Mouse (Mus musculus): ENCODE measurements at regions not wholly inside any gene's neighbourhood (a gene's known extent, or its start where the extent isn't known, plus 50 kb on each side); places are given as distances from the start of the nearest gene placed in this dataset.
A peak's percentile ranks its signal among the peaks of the same experiment; 100 is the strongest.

DNA sequence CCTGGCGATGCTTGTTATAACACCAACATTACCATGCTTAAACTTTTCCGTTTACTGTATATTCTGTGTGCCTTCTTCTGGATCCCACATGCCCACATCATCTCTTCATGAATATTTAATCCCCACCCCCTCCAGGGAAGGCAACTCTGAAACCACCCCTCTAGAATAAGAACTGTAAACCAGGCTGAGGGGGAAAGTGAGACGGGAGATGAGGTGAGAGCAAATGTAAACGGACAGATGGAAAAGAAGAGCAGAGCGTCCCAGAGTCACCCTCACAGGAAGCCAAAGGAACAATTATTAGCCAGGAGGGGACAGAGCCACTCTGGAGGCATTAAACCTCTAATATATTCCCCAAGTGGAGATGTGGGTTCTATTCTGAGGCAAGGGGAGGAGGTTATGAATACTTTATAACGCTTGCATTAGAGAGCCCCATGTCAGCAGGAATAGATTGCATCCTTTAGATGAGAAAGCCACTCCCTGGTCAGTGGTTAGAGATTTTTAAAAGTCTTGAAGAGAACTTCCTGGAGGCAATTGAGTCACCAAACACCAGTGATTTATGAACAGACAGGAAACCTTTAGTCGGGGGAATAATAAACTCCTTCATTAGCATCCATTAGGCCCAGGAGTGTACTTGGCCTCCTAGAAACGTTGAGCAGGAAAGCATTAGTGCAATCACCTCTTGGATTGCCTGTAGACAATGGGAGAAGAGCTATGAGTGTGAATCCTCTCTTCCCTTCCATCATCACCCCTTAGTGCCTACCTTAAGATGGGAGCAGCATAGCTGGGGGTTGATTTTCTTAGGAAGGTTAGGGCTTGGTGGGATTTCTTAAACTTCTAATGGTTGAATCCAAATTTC, 220.1 kb downstream of the Elavl2 start:
- no peak overlapping the region for H3K4me3 ChIP-seq
- no peak overlapping the region for H3K9ac ChIP-seq
- 75% methylated on average over 8 of the region's 8 CpGs for WGBS
- ATAC-seq (ENCODE audit: insufficient number of reproducible peaks, low FRiP score): no peak
- no peak overlapping the region for H3K4me2 ChIP-seq
- no peaks in the 10 kb centered on the region for H3K9me3 ChIP-seq (replicated peaks)
- H3K4me1 ChIP-seq (replicated peaks): no peaks in the 10 kb centered on the region
- H3K36me3 ChIP-seq: no peaks in the 10 kb centered on the region
- H3K27me3 ChIP-seq (replicated peaks): no peaks in the 10 kb centered on the region
- no peak overlapping the region for H3K27ac ChIP-seq (ENCODE audit: poor library complexity, severe bottlenecking)

DNA sequence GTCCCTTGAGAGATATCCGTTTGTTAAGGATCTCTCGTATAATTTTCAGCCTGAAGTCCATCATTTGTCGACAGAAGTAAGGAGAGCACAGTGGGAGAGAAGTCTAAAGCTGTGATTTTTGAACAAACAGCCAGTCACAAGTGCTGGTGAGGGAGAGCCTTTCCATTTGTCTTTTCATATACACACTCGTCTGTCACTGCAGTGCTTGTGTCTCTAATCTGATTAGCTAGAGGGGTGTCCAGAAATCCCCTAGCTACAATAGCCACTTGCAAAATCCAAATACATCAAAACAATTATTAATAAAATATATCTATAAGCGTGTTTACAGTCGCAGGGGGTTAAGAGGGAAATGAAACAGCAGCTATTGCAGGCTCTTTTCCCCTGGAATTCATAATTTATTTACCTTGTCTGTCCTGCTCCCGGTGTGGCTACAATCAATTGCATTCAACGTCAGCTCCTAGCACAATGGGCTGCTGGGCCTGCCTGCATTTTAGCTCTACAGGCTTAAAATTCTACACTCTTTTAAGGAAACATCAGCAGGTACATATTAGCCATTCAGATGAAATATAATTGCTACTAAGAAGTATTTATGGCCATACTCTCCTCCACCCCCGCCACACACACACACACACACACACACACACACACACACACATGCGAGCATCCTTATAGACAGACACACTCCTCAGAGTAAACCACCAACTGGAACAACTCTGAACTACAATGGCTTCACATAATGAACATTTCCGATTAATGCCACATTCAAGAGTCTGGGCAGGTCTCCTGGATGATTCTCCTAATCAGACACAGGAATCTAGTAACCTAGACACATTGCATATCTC, 236.1 kb downstream of the Elavl2 start:
- no peak overlapping the region for H3K27ac ChIP-seq (ENCODE audit: poor library complexity, severe bottlenecking)
- no peaks in the 10 kb centered on the region for H3K9me3 ChIP-seq (replicated peaks)
- no peak overlapping the region for H3K4me2 ChIP-seq
- 73% methylated on average over 11 of the region's 11 CpGs for WGBS
- no peak for ATAC-seq (ENCODE audit: insufficient number of reproducible peaks, low FRiP score)
- no peaks in the 10 kb centered on the region for H3K27me3 ChIP-seq (replicated peaks)
- H3K4me3 ChIP-seq: no peak overlapping the region
- no peaks in the 10 kb centered on the region for H3K36me3 ChIP-seq
- no peak overlapping the region for H3K9ac ChIP-seq
- no peaks in the 10 kb centered on the region for H3K4me1 ChIP-seq (replicated peaks)

DNA sequence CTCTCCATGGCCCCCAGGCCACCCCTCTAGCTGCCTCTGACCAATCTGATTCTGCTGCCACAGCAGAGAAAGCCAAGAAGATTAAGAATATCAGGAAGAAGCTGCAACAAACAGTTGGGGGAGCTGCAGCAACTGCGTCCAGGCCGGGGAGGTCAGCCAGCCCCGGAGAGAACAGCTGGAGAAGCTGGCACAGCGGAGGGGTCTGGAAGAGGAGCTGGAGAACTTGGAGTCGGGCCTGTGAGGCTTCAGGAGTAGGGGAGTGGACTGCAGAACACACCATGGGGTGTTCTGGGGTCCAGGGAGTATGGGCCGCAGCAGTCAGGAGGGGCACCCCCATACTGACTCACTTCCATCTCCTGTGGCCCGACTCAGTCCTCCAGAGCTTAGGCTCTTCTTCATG, 243.5 kb downstream of the Elavl2 start:
- no peaks in the 10 kb centered on the region for H3K9me3 ChIP-seq (replicated peaks)
- no peaks in the 10 kb centered on the region for H3K36me3 ChIP-seq
- H3K4me3 ChIP-seq: no peak overlapping the region
- ATAC-seq (ENCODE audit: insufficient number of reproducible peaks, low FRiP score): no peak
- H3K27ac ChIP-seq (ENCODE audit: poor library complexity, severe bottlenecking): no peak overlapping the region
- WGBS: 49% methylated on average over 7 of the region's 7 CpGs
- H3K27me3 ChIP-seq (replicated peaks): no peaks in the 10 kb centered on the region
- H3K4me2 ChIP-seq: no peak overlapping the region
- H3K4me1 ChIP-seq (replicated peaks): no peaks in the 10 kb centered on the region
- H3K9ac ChIP-seq: no peak overlapping the region

DNA sequence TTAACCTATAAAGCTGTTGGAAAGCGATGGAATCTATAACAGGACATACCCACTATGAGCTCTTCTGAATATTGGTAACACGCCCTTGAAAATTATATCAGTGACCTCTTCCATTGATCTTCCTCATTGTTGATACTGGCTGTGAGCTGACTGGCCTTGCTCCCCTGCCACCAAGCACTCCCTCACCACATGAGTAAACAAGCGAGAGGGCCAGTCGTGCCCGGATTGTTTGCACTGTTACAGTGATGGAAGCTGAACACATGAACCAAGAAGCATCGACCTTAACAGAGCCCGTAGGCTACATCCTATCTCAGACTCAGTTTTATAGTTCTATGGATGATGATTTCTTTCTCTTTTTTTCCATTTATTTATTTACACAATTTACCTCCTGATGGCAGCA, 255.9 kb downstream of the Elavl2 start:
- Histone ChIP-seq H3K4me3 (no peak overlapping the region), H3K4me1 (replicated peaks) (no peaks in the 10 kb centered on the region), H3K36me3 (no peaks in the 10 kb centered on the region), H3K27me3 (replicated peaks) (no peaks in the 10 kb centered on the region), H3K9me3 (replicated peaks) (no peaks in the 10 kb centered on the region), H3K4me2 (no peak overlapping the region), H3K9ac (no peak overlapping the region), H3K27ac (ENCODE audit: poor library complexity, severe bottlenecking) (no peak overlapping the region)
- ATAC-seq (ENCODE audit: insufficient number of reproducible peaks, low FRiP score): no peak
- 72% methylated on average over 7 of the region's 7 CpGs for WGBS

DNA sequence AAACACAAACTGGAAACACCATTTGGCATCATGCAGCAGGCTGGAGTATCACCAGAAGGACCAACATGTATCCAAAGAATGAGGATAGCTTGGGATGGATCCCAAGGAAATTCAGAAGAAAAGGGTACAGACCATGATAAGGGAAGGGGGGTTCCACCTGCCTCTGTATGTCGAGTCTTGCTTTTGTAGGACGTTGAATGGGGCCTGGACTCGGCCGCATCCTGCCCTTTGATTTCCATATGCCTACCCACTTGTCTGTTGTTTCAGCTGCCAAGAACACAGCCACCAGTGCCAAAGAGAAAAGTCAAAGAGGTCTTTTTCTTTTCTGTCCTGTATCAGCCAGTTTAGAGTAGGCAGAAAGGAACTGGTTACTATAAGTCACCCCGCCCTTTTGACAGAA, 256.7 kb downstream of the Elavl2 start:
- H3K4me2 ChIP-seq: no peak overlapping the region
- H3K36me3 ChIP-seq: no peaks in the 10 kb centered on the region
- WGBS: 78% methylated on average over 5 of the region's 5 CpGs
- H3K4me1 ChIP-seq (replicated peaks): no peaks in the 10 kb centered on the region
- no peak overlapping the region for H3K27ac ChIP-seq (ENCODE audit: poor library complexity, severe bottlenecking)
- H3K9me3 ChIP-seq (replicated peaks): no peaks in the 10 kb centered on the region
- no peak for ATAC-seq (ENCODE audit: insufficient number of reproducible peaks, low FRiP score)
- H3K27me3 ChIP-seq (replicated peaks): no peaks in the 10 kb centered on the region
- H3K9ac ChIP-seq: no peak overlapping the region
- no peak overlapping the region for H3K4me3 ChIP-seq

DNA sequence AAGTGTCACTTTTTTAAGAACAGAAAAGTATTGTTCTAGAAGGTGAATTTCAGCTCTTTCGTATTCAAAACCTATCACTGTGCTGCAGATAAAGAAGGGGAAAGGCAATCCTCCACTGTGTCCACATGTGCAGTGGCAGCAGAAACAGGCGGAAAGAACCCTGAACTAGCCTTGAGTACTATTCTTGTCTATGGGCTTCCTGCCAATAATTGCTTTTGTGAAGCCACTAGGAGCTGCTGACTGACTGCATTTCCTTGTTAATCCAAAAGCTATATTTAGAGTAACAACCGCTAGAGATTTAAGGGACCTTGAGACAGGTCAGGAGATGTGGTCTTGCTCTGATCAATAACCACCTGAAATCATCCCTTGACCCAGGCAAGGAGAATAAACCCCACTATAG, 265.3 kb downstream of the Elavl2 start:
- H3K4me2 ChIP-seq: no peak overlapping the region
- WGBS: 21% methylated on average over 3 of the region's 3 CpGs
- peaks cover 9% of the 10 kb centered on the region; the same call in 1 of the 2 replicates for H3K4me1 ChIP-seq (replicated peaks)
- no peaks in the 10 kb centered on the region for H3K27me3 ChIP-seq (replicated peaks)
- H3K27ac ChIP-seq (ENCODE audit: poor library complexity, severe bottlenecking): no peak overlapping the region
- H3K4me3 ChIP-seq: no peak overlapping the region
- no peaks in the 10 kb centered on the region for H3K9me3 ChIP-seq (replicated peaks)
- H3K36me3 ChIP-seq: no peaks in the 10 kb centered on the region
- ATAC-seq (ENCODE audit: insufficient number of reproducible peaks, low FRiP score): peak; percentile 72; the same call in 1 of the 2 replicates
- no peak overlapping the region for H3K9ac ChIP-seq

DNA sequence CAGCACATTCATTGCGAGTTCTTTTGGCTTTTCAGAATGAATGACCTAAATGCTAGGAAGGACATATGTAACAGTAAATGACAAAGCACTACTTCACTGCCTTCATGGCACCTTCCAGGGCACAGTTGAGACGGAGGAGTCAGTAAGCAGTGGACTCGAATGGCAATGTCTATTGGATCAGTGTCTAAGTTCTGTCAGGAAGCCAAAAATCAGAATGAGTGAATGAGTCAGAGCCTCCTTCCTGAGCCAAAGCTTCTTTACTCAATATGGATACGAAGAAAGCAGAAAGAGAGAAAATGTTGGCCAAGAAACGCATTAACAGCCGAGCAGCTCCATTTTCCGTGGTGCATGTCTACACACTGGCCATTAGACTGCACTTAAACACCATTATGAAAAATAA, 268.3 kb downstream of the Elavl2 start:
- ATAC-seq (ENCODE audit: insufficient number of reproducible peaks, low FRiP score): no peak
- H3K27me3 ChIP-seq (replicated peaks): no peaks in the 10 kb centered on the region
- H3K36me3 ChIP-seq: no peaks in the 10 kb centered on the region
- no peak overlapping the region for H3K4me3 ChIP-seq
- H3K9me3 ChIP-seq (replicated peaks): no peaks in the 10 kb centered on the region
- H3K27ac ChIP-seq (ENCODE audit: poor library complexity, severe bottlenecking): no peak overlapping the region
- H3K4me1 ChIP-seq (replicated peaks): peaks cover 9% of the 10 kb centered on the region; the same call in 1 of the 2 replicates
- H3K4me2 ChIP-seq: no peak overlapping the region
- H3K9ac ChIP-seq: no peak overlapping the region
- WGBS: 83% methylated on average over 7 of the region's 7 CpGs

DNA sequence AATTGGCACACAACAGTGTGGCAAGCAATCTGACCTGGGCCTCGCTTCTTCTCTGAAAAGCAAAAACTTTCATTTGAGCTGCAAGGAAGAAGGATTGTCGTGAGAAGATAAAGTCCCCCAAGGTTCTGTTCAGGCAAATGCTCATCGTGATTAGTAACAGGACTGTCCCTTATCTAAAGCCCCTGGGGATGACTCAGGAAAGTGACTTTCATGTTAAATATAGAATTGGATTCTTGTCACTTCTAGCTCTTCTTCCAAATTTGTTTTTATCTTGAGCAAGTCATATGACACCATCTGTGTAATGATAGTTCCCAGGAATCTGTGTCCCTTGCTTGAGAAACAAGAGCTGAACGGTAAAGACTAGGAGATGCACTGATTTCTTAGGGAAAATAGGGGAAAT, 280.3 kb downstream of the Elavl2 start:
- Histone ChIP-seq H3K9me3 (replicated peaks) (no peaks in the 10 kb centered on the region), H3K27ac (ENCODE audit: poor library complexity, severe bottlenecking) (no peak overlapping the region), H3K4me2 (no peak overlapping the region), H3K4me1 (replicated peaks) (0 out of 2 replicates have a peak, but pooled peaks cover 4% of the 10 kb centered on the region), H3K9ac (no peak overlapping the region), H3K4me3 (no peak overlapping the region), H3K36me3 (no peaks in the 10 kb centered on the region), H3K27me3 (replicated peaks) (no peaks in the 10 kb centered on the region)
- ATAC-seq (ENCODE audit: insufficient number of reproducible peaks, low FRiP score): no peak
- WGBS: 14% methylated on average over 4 of the region's 4 CpGs

DNA sequence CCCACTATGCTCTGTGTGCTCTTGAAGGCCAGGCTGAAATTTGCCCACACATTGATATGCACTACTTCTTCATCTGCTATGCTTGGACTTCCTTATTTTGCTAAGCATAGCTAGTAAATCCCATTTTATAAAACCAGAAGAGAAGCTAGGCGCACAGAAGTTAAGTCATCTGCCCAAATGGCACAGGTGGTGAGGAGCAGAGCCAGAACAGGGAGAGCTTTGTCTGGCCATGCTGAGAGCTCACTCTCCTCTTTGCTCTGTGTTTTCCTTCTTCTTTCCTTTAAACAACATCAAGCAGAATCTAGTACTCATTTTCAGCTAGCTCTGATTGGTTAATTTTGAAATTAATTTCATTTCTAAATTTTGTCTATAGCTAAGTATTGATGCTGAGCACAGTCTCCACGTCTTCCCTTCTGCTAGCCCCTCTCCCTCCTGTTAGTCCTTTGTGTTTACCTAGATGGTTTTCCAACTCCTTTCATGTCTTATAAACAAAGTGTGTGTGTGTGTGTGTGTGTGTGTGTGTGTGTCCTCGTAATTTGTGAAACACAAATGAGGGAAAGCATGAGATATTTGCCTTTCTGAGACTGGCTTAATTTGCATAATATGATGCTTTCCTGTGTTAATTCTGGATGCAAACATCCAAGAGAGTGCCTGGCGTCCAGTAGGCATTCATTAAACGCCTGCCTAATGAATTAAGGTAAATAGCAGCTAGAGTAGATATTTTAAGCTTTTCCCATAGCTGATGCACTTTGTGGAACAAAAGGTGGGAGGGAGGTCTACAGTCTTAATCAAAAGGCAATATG, 283.6 kb downstream of the Elavl2 start:
- Histone ChIP-seq H3K9me3 (replicated peaks) (no peaks in the 10 kb centered on the region), H3K27me3 (replicated peaks) (no peaks in the 10 kb centered on the region), H3K4me3 (no peak overlapping the region), H3K4me2 (no peak overlapping the region), H3K27ac (ENCODE audit: poor library complexity, severe bottlenecking) (no peak overlapping the region), H3K9ac (no peak overlapping the region), H3K36me3 (no peaks in the 10 kb centered on the region), H3K4me1 (replicated peaks) (0 out of 2 replicates have a peak, but pooled peaks cover 4% of the 10 kb centered on the region)
- 74% methylated on average over 5 of the region's 5 CpGs for WGBS
- ATAC-seq (ENCODE audit: insufficient number of reproducible peaks, low FRiP score): no peak

DNA sequence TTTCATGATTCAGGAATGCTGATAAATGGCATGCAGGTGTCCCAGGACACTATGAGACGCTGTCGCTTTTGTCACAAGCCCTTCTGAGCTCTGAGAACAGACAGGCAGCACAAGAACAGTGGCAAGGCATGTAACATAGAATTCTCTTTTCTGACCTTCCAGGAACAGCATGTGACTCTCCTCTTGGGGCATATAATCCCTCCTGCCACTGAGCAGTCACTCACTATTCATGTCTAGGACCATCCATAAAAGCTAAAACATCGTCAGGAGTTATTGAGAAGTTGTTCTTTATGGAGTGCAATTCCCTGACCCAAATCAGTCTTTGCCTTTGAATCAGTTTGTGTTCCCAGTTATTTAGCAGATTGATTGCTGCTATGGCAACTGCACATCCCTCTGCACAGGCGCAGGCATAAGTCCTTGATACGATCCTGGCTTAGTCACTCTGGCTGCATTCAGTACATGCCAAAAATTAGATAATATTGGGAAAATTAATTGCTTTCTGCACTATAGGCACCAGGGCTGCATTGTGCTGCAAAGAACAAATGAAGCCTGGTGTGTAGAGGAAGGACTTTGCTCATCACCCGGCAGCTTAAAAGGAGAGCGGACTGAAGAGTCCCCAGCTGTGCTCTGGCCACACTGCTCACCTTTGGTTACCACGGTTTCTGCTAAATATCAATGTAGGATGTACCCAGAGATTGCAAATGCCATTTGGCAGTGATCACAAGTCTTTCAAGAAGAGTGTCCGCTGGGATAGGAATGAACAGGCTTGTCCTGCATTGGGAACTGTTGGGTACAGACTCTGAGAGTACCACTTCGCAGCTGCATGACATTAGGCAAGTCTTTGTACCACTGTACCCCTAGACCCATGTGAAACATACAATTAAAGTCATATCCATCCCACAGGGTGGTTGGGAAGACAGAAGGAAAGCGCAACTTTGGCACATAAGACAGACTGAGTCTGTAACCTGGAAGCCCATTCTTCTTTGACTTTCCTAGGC, 288.6 kb downstream of the Elavl2 start:
- Histone ChIP-seq H3K4me2 (no peak overlapping the region), H3K36me3 (no peaks in the 10 kb centered on the region), H3K9me3 (replicated peaks) (no peaks in the 10 kb centered on the region), H3K27ac (ENCODE audit: poor library complexity, severe bottlenecking) (no peak overlapping the region), H3K9ac (no peak overlapping the region), H3K27me3 (replicated peaks) (no peaks in the 10 kb centered on the region), H3K4me1 (replicated peaks) (no peaks in the 10 kb centered on the region), H3K4me3 (no peak overlapping the region)
- 83% methylated on average over 11 of the region's 11 CpGs for WGBS
- ATAC-seq (ENCODE audit: insufficient number of reproducible peaks, low FRiP score): no peak

Data from heart, embryonic 12.5 days (tissue).